Mouse (Mus musculus) heart, adult 2 months (tissue): Measurements from ENCODE around the gene Prkcd. TPM values are rescaled to one million over a fixed set of nuclear protein-coding genes. Genes with fewer than 3 reads are reported as not detected.

Experiments used
- DNase-seq, 2 experiments: peaks; one replicate each; pipeline ENCODE4 v3.0.0; 2021
- H3K27ac ChIP-seq: fragments of 200-600 bp; 2 replicates; pipeline ENCODE4 v1.8.1; 2022
- H3K27me3 ChIP-seq: fragments of 200-500 bp; 2 replicates; pipeline ENCODE4 v1.6.1; 2012; ENCODE audit warnings: mild to moderate bottlenecking, low read length, inconsistent platforms, mixed read lengths; ENCODE audit not compliant: control insufficient read depth, insufficient read depth
- H3K36me3 ChIP-seq: fragments of 200-500 bp; 2 replicates; pipeline ENCODE4 v1.6.1; 2012; ENCODE audit warnings: low read length, inconsistent platforms; ENCODE audit not compliant: control insufficient read depth, insufficient read depth
- H3K4me1 ChIP-seq: fragments of 200-500 bp; 2 replicates; pipeline ENCODE4 v1.6.1; 2011; ENCODE audit warnings: low read length; ENCODE audit not compliant: control insufficient read depth, insufficient read depth
- H3K4me3 ChIP-seq: fragments of 200-600 bp; 2 replicates; pipeline ENCODE4 v1.8.1; 2022
- H3K79me2 ChIP-seq: fragments of 200-500 bp; replicated peaks from 2 replicates; pipeline ENCODE4 v1.6.1; 2012; ENCODE audit warnings: mild to moderate bottlenecking, inconsistent platforms, low read length, moderate library complexity, mixed read lengths; ENCODE audit not compliant: control insufficient read depth, insufficient read depth
- H3K9ac ChIP-seq: fragments of 200-500 bp; 2 replicates; pipeline ENCODE4 v1.6.1; 2012; ENCODE audit warnings: low read depth, mild to moderate bottlenecking, control low read depth, inconsistent platforms, low read length, mixed read lengths
- CTCF ChIP-seq: fragments of 200-600 bp; IDR thresholded peaks from 2 replicates; pipeline ENCODE4 v1.8.1; 2022; ENCODE audit warnings: antibody characterized with exemption, mild to moderate bottlenecking, moderate library complexity
- EP300 ChIP-seq: fragments of 200-500 bp; IDR thresholded peaks from 2 replicates; pipeline ENCODE4 v1.6.1; 2011; ENCODE audit warnings: low read depth, low read length, control low read depth; ENCODE audit not compliant: insufficient read depth
- POLR2A ChIP-seq: fragments of 200-500 bp; IDR thresholded peaks from 2 replicates; pipeline ENCODE4 v1.6.1; 2011; ENCODE audit warnings: mild to moderate bottlenecking, low read depth, low read length, control low read depth; ENCODE audit not compliant: insufficient read depth
- whole genome bisulfite sequencing: fragments of 180-500 bp; shearing (Covaris S2); methylation state at CpG from one replicate; pipeline ENCODE4 v1.1.7; 2018; 5-methylcytosine and 5-hydroxymethylcytosine counted together
- intact Hi-C: fragments of 180-260 bp; cut with DNase I; formaldehyde crosslinking; loops from one replicate; pipeline ENCODE4 v1.15.1; 2025
- polyA plus RNA-seq: library from polyadenylated mRNA; depleted of rRNA; stranded (reverse); fragments of >200 nt; gene quantifications from 2 replicates; pipeline ENCODE4 v1.2.3, GENCODE M21; 2012
- total RNA-seq, 2 experiments: library from RNA; stranded (reverse); gene quantifications; 2 replicates each; pipeline ENCODE4 v1.2.3; 2021

Prkcd gene
- total and polyA plus RNA-seq, 3 experiments = 10.4 to 31.7 (median 12.6) TPM

GRCm38 (mm10) chr14:30586780-30587461 is 39.1 kb downstream of the Prkcd start:
- Histone ChIP-seq H3K27ac (no peak overlapping the region), H3K4me1 (peaks cover 2% of the 10 kb centered on the region; the same call in 1 of the 2 replicates), H3K4me3 (no peak overlapping the region), H3K9ac (no peak overlapping the region), H3K27me3 (no peaks in the 10 kb centered on the region), H3K36me3 (no peaks in the 10 kb centered on the region), H3K79me2 (no peaks in the 10 kb centered on the region)
- TF ChIP-seq CTCF (no peak), POLR2A (no peak), EP300 (no peak)
- intact Hi-C loops = no loop called here
- WGBS = 32% methylated on average over 7 of the region's 7 CpGs
- DNase-seq = no peak

- peak; percentile 30 for TF ChIP-seq CTCF
- TF ChIP-seq EP300 = no peak
- H3K27me3 ChIP-seq = no peaks in the 10 kb centered on the region
- H3K4me3 ChIP-seq = no peak overlapping the region
- no peak overlapping the region for H3K9ac ChIP-seq
- no peaks in the 10 kb centered on the region for H3K79me2 ChIP-seq
- H3K4me1 ChIP-seq = no peaks in the 10 kb centered on the region; the same call in 1 of the 2 replicates
- H3K36me3 ChIP-seq = no peaks in the 10 kb centered on the region
- no peak overlapping the region for H3K27ac ChIP-seq
- DNase-seq = no peak
- whole genome bisulfite sequencing = 87% methylated on average over 5 of the region's 5 CpGs
- intact Hi-C loops = no loop called here
These were observed 40.7 kb downstream of the Prkcd start for GRCm38 (mm10) chr14:30585323-30585722.

DNA sequence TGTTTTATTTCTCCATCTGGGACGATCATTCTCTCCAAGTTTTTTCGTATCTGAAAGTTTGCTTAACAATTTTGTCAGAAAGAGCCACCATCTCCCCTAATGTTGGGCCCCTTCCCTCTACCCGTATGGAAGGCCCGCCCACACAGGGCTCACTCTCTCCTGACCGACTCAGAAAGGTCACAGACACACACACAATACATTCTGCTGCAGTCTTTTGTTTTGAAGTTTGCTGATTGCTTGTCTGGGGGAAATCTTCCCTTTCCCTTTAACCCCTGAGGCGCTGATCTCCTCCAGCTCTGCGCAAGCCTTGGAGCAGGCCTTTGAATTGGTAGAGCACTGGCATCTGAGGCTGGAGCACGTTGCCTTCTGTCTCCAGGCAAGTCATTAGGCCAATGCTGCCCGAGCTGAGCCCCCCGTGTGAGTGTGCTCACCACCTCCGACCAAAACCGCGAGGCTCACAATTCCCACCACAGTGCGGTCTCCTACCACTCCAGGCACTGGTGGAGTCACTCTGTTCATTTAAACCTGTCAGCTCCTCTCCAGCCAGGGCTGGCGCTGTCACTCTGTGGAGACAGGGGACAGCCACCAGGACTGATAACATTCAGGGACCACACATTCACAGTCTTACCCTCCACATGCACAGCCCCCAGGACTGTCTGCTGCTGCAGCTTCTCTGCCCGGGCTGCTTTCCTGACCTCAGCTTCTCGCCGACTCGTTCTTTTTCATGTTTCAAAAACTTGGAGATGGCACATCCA is 41.3 kb downstream of the Prkcd start:
- WGBS = 44% methylated on average over 19 of the region's 19 CpGs
- no peak for DNase-seq
- Histone ChIP-seq H3K36me3 (no peaks in the 10 kb centered on the region), H3K27me3 (no peaks in the 10 kb centered on the region), H3K9ac (no peak overlapping the region), H3K4me3 (no peak overlapping the region), H3K4me1 (no peaks in the 10 kb centered on the region; the same call in 1 of the 2 replicates), H3K79me2 (no peaks in the 10 kb centered on the region), H3K27ac (no peak overlapping the region)
- intact Hi-C loops = no loop called here
- TF ChIP-seq EP300 = no peak
- TF ChIP-seq CTCF = no peak
- no peak for TF ChIP-seq POLR2A

- intact Hi-C loops = no loop called here
- no peak overlapping the region for H3K4me3 ChIP-seq
These were observed 41.9 kb downstream of the Prkcd start for GRCm38 (mm10) chr14:30584077-30584476.

DNA sequence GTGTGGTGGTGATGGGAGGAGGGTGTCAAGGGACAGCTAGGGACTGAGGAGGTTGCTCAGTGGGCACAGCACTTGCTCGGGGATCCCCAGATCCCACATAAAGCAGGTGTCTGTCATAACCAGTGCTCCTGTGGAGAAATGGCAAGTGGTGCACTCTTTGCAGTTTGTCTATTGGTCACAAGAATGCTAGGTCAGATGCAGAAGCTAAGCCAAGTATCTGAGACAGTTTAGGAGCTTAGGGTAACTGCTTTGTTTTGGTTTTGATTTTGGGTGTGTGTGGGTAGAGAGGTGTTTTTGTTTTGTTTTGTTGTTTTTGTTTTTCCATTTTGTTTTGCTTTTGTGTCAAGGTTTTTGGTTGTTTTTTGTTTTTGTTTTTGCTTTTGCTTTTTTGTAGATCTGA is 44.8 kb downstream of the Prkcd start:
- H3K9ac ChIP-seq = no peak overlapping the region
- no peaks in the 10 kb centered on the region for H3K27me3 ChIP-seq
- intact Hi-C loops = no loop called here
- TF ChIP-seq POLR2A (no peak), EP300 (no peak), CTCF (no peak)
- no peak for DNase-seq
- 87% methylated on average over 1 of the region's 1 CpGs for WGBS
- H3K79me2 ChIP-seq = no peaks in the 10 kb centered on the region
- no peaks in the 10 kb centered on the region for H3K36me3 ChIP-seq
- no peaks in the 10 kb centered on the region; the same call in 1 of the 2 replicates for H3K4me1 ChIP-seq
- no peak overlapping the region for H3K27ac ChIP-seq
- H3K4me3 ChIP-seq = no peak overlapping the region

More at GRCm38 (mm10) chr14:30584077-30584476, 41.9 kb downstream of the Prkcd start:
- Histone ChIP-seq H3K27me3 (no peaks in the 10 kb centered on the region), H3K27ac (no peak overlapping the region), H3K4me1 (no peaks in the 10 kb centered on the region; the same call in 1 of the 2 replicates), H3K9ac (no peak overlapping the region), H3K79me2 (no peaks in the 10 kb centered on the region), H3K36me3 (no peaks in the 10 kb centered on the region)
- WGBS = 71% methylated on average over 2 of the region's 2 CpGs
- DNase-seq = no peak
- TF ChIP-seq POLR2A = no peak
- no peak for TF ChIP-seq EP300
- no peak for TF ChIP-seq CTCF

- H3K4me1 ChIP-seq = no peaks in the 10 kb centered on the region; the same call in 1 of the 2 replicates
- no peak for DNase-seq
- intact Hi-C loops = loop anchor here (10.0 kb wide), 1 partner anchor 55 kb away; no protein-coding TSS in a partner anchor
- no peak for TF ChIP-seq POLR2A
- TF ChIP-seq EP300 = no peak
- H3K9ac ChIP-seq = no peak overlapping the region
- no peaks in the 10 kb centered on the region for H3K79me2 ChIP-seq
- no peaks in the 10 kb centered on the region for H3K36me3 ChIP-seq
- no peak overlapping the region for H3K27ac ChIP-seq
- H3K4me3 ChIP-seq = no peak overlapping the region
- WGBS = 49% methylated on average over 5 of the region's 5 CpGs
- no peaks in the 10 kb centered on the region for H3K27me3 ChIP-seq
These were observed 46.1 kb downstream of the Prkcd start for GRCm38 (mm10) chr14:30579882-30580281.
